Mouse (Mus musculus) liver, embryonic 16.5 days (tissue): ENCODE measurements around the gene Prr5l. TPM values are rescaled to one million over a fixed set of nuclear protein-coding genes. Genes with fewer than 3 reads are reported as not detected.

Experiments
- ATAC-seq: fragments of 200-750 bp; cut with Nextera tagmentation; 2 replicates; pipeline ENCODE4 v1.8.0; 2017; ENCODE audit warnings: low read depth, mild to moderate bottlenecking, moderate number of reproducible peaks, moderate library complexity
- H3K27ac ChIP-seq: fragments of 300-500 bp; sonication (generic); 2 replicates; pipeline ENCODE4 v1.5.1; 2014; ENCODE audit warnings: mild to moderate bottlenecking, low read length
- H3K27me3 ChIP-seq: fragments of 300-500 bp; sonication (generic); 2 replicates; pipeline ENCODE4 v1.6.1; 2014; ENCODE audit warnings: low read depth, low read length, mixed read lengths; ENCODE audit not compliant: control insufficient read depth, insufficient read depth
- H3K36me3 ChIP-seq: fragments of 300-500 bp; sonication (generic); 2 replicates; pipeline ENCODE4 v1.6.1; 2014; ENCODE audit warnings: mild to moderate bottlenecking; ENCODE audit not compliant: control insufficient read depth, insufficient read depth
- H3K4me1 ChIP-seq: fragments of 300-500 bp; sonication (generic); 2 replicates; pipeline ENCODE4 v1.6.1; 2014; ENCODE audit warnings: low read depth, low read length, mixed read lengths; ENCODE audit not compliant: control insufficient read depth
- H3K4me2 ChIP-seq: fragments of 300-500 bp; sonication (generic); 2 replicates; pipeline ENCODE4 v1.6.1; 2014; ENCODE audit warnings: low read depth, low read length, mixed read lengths
- H3K4me3 ChIP-seq: fragments of 300-500 bp; sonication (generic); 2 replicates; pipeline ENCODE4 v1.5.1; 2014; ENCODE audit warnings: low read depth, mild to moderate bottlenecking, low read length
- H3K9ac ChIP-seq: fragments of 300-500 bp; sonication (generic); 2 replicates; pipeline ENCODE4 v1.6.1; 2014; ENCODE audit warnings: low read depth, low read length
- H3K9me3 ChIP-seq: fragments of 300-500 bp; sonication (generic); replicated peaks from 2 replicates; pipeline ENCODE4 v1.6.1; 2016; ENCODE audit warnings: low read length; ENCODE audit not compliant: control insufficient read depth
- WGBS: fragments of 180-500 bp; shearing (Covaris S2); extraction: QIAGEN DNeasy Blood & Tissue Kit; methylation state at CpG from one replicate; pipeline ENCODE4 v1.1.7; 2014; ENCODE audit not compliant: insufficient replicate concordance; 5-methylcytosine and 5-hydroxymethylcytosine counted together
- polyA plus RNA-seq: library from polyadenylated mRNA; unstranded; fragments of >200 nt; fragmentation: Nextera tagmentation; extraction: Ambion mirVana; gene quantifications from 2 replicates; pipeline ENCODE4 v1.2.1, GENCODE M21; 2015

Gene Prr5l
- polyA plus RNA-seq, 1 experiment from 2014 or later: 5.4 TPM

DNA sequence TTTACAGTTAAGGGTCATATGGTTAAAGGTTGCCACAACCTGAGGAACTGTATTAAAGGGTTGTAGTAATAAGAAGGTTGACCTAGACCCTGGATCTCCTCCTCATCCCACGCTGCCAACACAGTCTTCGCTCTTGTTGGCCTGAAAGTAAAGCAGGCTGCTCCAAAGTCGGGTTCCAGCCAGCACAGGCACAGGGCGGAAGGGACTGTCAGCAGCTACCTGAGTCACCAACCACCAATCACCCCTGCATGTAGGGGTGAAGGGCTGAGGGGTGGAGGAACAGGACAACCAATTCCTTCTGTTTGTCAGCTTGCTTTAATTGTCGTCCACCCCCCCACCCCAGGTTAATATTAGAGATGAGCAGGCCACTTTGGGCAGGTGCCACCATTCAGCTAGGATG is 119.3 kb downstream of the Prr5l start:
- ATAC-seq: no peak
- Histone ChIP-seq H3K9me3 (no peaks in the 10 kb centered on the region), H3K4me1 (peaks cover 5% of the 10 kb centered on the region), H3K36me3 (no peaks in the 10 kb centered on the region), H3K27me3 (no peaks in the 10 kb centered on the region), H3K4me2 (no peak overlapping the region), H3K27ac (no peak overlapping the region), H3K4me3 (no peak overlapping the region), H3K9ac (no peak overlapping the region)
- 51% methylated on average over 5 of the region's 5 CpGs for WGBS

GRCm38 (mm10) chr2:101762955-101763386 is 119.9 kb downstream of the Prr5l start:
- H3K27me3 ChIP-seq: no peaks in the 10 kb centered on the region
- no peak overlapping the region for H3K4me3 ChIP-seq
- H3K4me1 ChIP-seq: peaks cover 5% of the 10 kb centered on the region
- no peaks in the 10 kb centered on the region for H3K9me3 ChIP-seq
- ATAC-seq: peak; percentile 65
- H3K9ac ChIP-seq: no peak overlapping the region
- H3K4me2 ChIP-seq: no peak overlapping the region
- H3K36me3 ChIP-seq: no peaks in the 10 kb centered on the region
- no peak overlapping the region for H3K27ac ChIP-seq
- 11% methylated on average over 4 of the region's 4 CpGs for WGBS

DNA sequence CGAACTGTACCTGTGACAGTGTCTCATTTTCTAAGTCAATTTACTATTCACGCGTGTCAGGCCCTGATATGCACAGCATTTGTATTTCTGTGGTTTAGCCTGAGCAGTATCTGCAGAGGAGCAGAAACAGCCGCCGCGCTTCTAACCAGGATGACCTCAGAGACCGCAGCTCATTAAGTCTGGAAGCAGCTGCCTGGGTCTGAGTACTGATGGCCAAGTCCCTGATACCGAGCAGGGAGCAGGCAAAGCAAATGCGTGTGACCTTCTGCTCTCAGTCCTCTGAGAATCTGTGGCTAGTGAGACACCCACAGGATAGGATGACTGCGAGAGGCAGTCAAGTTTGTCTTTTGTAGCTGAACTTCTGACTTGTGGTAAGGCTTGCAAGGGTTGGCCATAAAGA is 120.4 kb downstream of the Prr5l start:
- Histone ChIP-seq H3K36me3 (no peaks in the 10 kb centered on the region), H3K4me1 (peaks cover 5% of the 10 kb centered on the region), H3K4me2 (no peak overlapping the region), H3K9me3 (no peaks in the 10 kb centered on the region), H3K27me3 (no peaks in the 10 kb centered on the region), H3K27ac (no peak overlapping the region), H3K9ac (no peak overlapping the region), H3K4me3 (no peak overlapping the region)
- WGBS: 19% methylated on average over 10 of the region's 10 CpGs
- peak; percentile 28; the same call in 1 of the 2 replicates for ATAC-seq

GRCm38 (mm10) chr2:101761898-101762297 is 120.9 kb downstream of the Prr5l start:
- no peak for ATAC-seq
- Histone ChIP-seq H3K27me3 (no peaks in the 10 kb centered on the region), H3K36me3 (no peaks in the 10 kb centered on the region), H3K9me3 (no peaks in the 10 kb centered on the region), H3K9ac (no peak overlapping the region), H3K4me3 (no peak overlapping the region), H3K4me1 (peaks cover 5% of the 10 kb centered on the region), H3K4me2 (no peak overlapping the region), H3K27ac (no peak overlapping the region)
- 31% methylated on average over 1 of the region's 1 CpGs for WGBS

- H3K36me3 ChIP-seq: no peaks in the 10 kb centered on the region
- no peak overlapping the region for H3K4me2 ChIP-seq
- no peaks in the 10 kb centered on the region for H3K27me3 ChIP-seq
- no peaks in the 10 kb centered on the region for H3K9me3 ChIP-seq
- WGBS: 65% methylated on average over 9 of the region's 9 CpGs
- no peak overlapping the region for H3K9ac ChIP-seq
- H3K4me1 ChIP-seq: peaks cover 5% of the 10 kb centered on the region
- H3K4me3 ChIP-seq: no peak overlapping the region
- no peak for ATAC-seq
- no peak overlapping the region for H3K27ac ChIP-seq
Measured at GRCm38 (mm10) chr2:101759523-101760277, 123.1 kb downstream of the Prr5l start.

- 33% methylated on average over 1 of the region's 1 CpGs for WGBS
- H3K27ac ChIP-seq: no peak overlapping the region
- H3K4me1 ChIP-seq: 0 out of 2 replicates have a peak, but pooled peaks cover 2% of the 10 kb centered on the region
- ATAC-seq: no peak
- H3K4me3 ChIP-seq: no peak overlapping the region
- H3K4me2 ChIP-seq: no peak overlapping the region
- H3K9ac ChIP-seq: no peak overlapping the region
- H3K9me3 ChIP-seq: no peaks in the 10 kb centered on the region
- no peaks in the 10 kb centered on the region for H3K27me3 ChIP-seq
- H3K36me3 ChIP-seq: no peaks in the 10 kb centered on the region
Measured at GRCm38 (mm10) chr2:101757806-101758205, 125.0 kb downstream of the Prr5l start.

- Histone ChIP-seq H3K36me3 (no peaks in the 10 kb centered on the region), H3K4me1 (no peaks in the 10 kb centered on the region), H3K9ac (no peak overlapping the region), H3K9me3 (no peaks in the 10 kb centered on the region), H3K27me3 (no peaks in the 10 kb centered on the region), H3K4me3 (no peak overlapping the region), H3K4me2 (no peak overlapping the region), H3K27ac (no peak overlapping the region)
- 18% methylated on average over 7 of the region's 7 CpGs for WGBS
- ATAC-seq: no peak
Measured at GRCm38 (mm10) chr2:101756069-101756753, 126.6 kb downstream of the Prr5l start.

DNA sequence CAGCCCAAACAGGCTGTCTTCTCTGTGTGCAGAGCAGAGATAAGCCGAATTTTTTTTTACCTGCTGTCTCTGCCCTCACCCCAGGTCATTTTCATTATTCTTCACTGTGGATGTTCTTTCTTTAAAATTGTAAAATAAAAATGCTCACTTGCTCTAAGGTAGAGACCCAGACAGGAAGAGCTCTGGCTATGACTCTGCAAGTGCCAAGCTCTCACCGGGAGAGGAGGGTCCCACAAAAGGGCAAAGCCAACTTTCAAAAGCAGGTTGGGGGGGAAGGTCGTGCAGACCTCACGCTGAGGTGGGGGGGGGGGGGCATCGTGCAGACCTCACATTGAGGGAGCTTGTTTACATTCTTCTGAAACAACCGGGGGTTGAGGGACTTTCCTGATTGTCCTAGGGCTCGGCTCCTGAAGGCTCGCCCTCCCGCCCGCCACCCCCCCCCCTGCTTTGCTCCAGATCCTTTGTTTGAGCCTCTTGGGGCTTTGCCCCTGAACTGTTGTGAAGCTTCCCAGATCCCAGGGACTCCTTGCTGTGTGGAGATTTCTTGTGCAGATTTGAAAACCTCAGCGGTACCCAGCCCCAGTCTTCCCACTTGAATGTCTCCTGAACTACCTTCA is 127.8 kb downstream of the Prr5l start:
- no peaks in the 10 kb centered on the region for H3K9me3 ChIP-seq
- no peak overlapping the region for H3K27ac ChIP-seq
- H3K36me3 ChIP-seq: no peaks in the 10 kb centered on the region
- ATAC-seq: no peak
- no peaks in the 10 kb centered on the region for H3K27me3 ChIP-seq
- no peaks in the 10 kb centered on the region for H3K4me1 ChIP-seq
- no peak overlapping the region for H3K4me3 ChIP-seq
- no peak overlapping the region for H3K9ac ChIP-seq
- 21% methylated on average over 10 of the region's 11 CpGs for WGBS
- no peak overlapping the region for H3K4me2 ChIP-seq

- no peaks in the 10 kb centered on the region for H3K9me3 ChIP-seq
- no peaks in the 10 kb centered on the region for H3K36me3 ChIP-seq
- H3K27me3 ChIP-seq: no peaks in the 10 kb centered on the region
- H3K4me1 ChIP-seq: no peaks in the 10 kb centered on the region
- ATAC-seq: no peak
- H3K4me3 ChIP-seq: no peak overlapping the region
- no peak overlapping the region for H3K9ac ChIP-seq
- WGBS: 50% methylated on average over 4 of the region's 4 CpGs
- H3K4me2 ChIP-seq: no peak overlapping the region
- H3K27ac ChIP-seq: no peak overlapping the region
Measured at GRCm38 (mm10) chr2:101754428-101754827, 128.4 kb downstream of the Prr5l start.
